Mouse (Mus musculus): ENCODE measurements around the gene Cdk2ap2. TPM values are rescaled to one million over a fixed set of nuclear protein-coding genes. Genes with fewer than 3 reads are reported as not detected.
"Not testable (repeated sequence)": the region's sequence is repeated elsewhere in the genome, so short reads cannot be mapped to it uniquely, and the experiment has no call there.

Gene Cdk2ap2
- total and polyA plus RNA-seq, 2 experiments from 2014 or later = 46.8 to 67.3 TPM

DNA sequence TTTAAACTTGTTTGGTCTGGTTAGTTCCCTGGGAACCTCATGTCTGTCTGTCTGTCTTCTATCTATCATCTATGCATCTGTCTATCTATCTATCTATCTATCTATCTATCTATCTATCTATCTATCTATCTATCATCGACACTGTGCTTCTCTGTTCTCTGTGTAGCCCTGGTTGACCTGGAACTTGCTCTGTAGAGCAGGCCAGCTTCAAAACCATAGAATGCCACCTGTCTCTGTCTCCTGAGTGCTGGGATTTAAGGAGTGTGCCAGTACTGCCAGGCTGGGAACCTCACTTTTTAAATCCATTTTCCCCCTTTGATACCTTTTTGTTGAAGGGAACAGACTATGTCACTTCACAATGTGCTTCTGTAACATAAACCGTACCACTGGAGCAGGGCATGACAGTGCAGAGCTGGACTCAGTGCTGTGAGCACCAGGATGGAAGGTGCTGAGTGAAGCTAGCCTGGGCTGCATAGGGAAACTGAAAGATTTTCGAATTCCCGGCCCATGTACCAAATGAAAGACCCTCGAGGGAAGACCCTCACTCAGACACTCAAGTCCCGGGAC, 36.0 kb upstream of the Cdk2ap2 start:
- DNase-seq (ENCODE audit: low spot score) = no peak

GRCm38 (mm10) chr19:4063357-4063756, 33.6 kb upstream of the Cdk2ap2 start:
- H3K4me1 ChIP-seq (ENCODE audit: control insufficient read depth, insufficient read depth); H3K9me3 ChIP-seq (replicated peaks; ENCODE audit: control insufficient read depth, low read length); H3K9ac ChIP-seq (replicated peaks; ENCODE audit: low read depth, low read length); H3K36me3 ChIP-seq (replicated peaks; ENCODE audit: control insufficient read depth, insufficient read depth, low read length); DNase-seq (ENCODE audit: low spot score); ATAC-seq (ENCODE audit: insufficient read depth, low read depth); H3K4me3 ChIP-seq (ENCODE audit: low read depth, low read length); H3K4me2 ChIP-seq (ENCODE audit: low read depth, low read length); H3K27me3 ChIP-seq (ENCODE audit: control insufficient read depth, insufficient read depth, low read length): not testable (repeated sequence)
- peak overlapping the region; percentile 55; the same call in 1 of the 2 replicates for H3K27ac ChIP-seq (ENCODE audit: low read depth)
- WGBS = 48% methylated on average over 2 of the region's 4 CpGs

More for the DNA sequence above, 36.0 kb upstream of the Cdk2ap2 start:
- Histone ChIP-seq H3K4me1 (ENCODE audit: control insufficient read depth, insufficient read depth) (no peaks in the 10 kb centered on the region), H3K36me3 (replicated peaks; ENCODE audit: control insufficient read depth, insufficient read depth, low read length) (no peaks in the 10 kb centered on the region), H3K27me3 (ENCODE audit: control insufficient read depth, insufficient read depth, low read length) (no peaks in the 10 kb centered on the region), H3K9ac (replicated peaks; ENCODE audit: low read depth, low read length) (no peak overlapping the region), H3K4me2 (ENCODE audit: low read depth, low read length) (no peak overlapping the region), H3K27ac (ENCODE audit: low read depth) (no peak overlapping the region), H3K9me3 (replicated peaks; ENCODE audit: control insufficient read depth, low read length) (no peaks in the 10 kb centered on the region), H3K4me3 (ENCODE audit: low read depth, low read length) (no peak overlapping the region)
- ATAC-seq (ENCODE audit: insufficient read depth, low read depth) = no peak
- no peak for TF ChIP-seq EP300 (IDR thresholded peaks at IDR 0.05; ENCODE audit: low read depth)
- TF ChIP-seq CTCF (IDR thresholded peaks at IDR 0.05; ENCODE audit: low read depth) = no peak
- 81% methylated on average over 5 of the region's 6 CpGs for WGBS

DNA sequence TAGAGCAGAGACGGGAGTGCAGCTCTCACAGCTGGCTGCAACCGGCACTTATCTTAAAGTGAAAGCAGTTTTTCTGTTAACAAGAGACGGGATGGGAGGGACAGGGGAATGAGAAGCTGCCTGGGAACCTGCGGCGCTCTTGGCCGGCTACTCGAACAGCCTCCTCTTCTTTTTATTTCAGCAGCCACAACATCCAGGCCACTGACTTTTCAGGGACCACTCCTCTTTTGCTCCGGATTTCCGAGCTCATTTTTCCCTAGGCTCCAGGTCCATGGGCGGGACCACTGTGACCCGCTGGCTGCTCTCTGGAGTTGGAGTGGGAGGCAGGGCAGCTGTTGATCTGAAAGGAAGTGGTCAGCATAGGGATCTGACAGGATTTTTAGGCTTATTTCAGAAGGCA, 32.5 kb upstream of the Cdk2ap2 start:
- not testable (repeated sequence) for H3K4me1 ChIP-seq (ENCODE audit: control insufficient read depth, insufficient read depth); H3K9ac ChIP-seq (replicated peaks; ENCODE audit: low read depth, low read length); DNase-seq (ENCODE audit: low spot score); H3K9me3 ChIP-seq (replicated peaks; ENCODE audit: control insufficient read depth, low read length); H3K36me3 ChIP-seq (replicated peaks; ENCODE audit: control insufficient read depth, insufficient read depth, low read length); H3K27me3 ChIP-seq (ENCODE audit: control insufficient read depth, insufficient read depth, low read length); ATAC-seq (ENCODE audit: insufficient read depth, low read depth)
- H3K4me2 ChIP-seq (ENCODE audit: low read depth, low read length) = 0 out of 2 replicates have a peak overlapping the region, but pooled peaks have one; percentile 27
- 0% methylated on average over 1 of the region's 11 CpGs for WGBS
- peak overlapping the region; percentile 62; the same call in 1 of the 2 replicates for H3K27ac ChIP-seq (ENCODE audit: low read depth)
- H3K4me3 ChIP-seq (ENCODE audit: low read depth, low read length) = peak overlapping the region; percentile 19; the same call in 1 of the 2 replicates

GRCm38 (mm10) chr19:4066280-4066679, 30.7 kb upstream of the Cdk2ap2 start:
- Histone ChIP-seq H3K9ac (replicated peaks; ENCODE audit: low read depth, low read length) (no peak overlapping the region), H3K4me2 (ENCODE audit: low read depth, low read length) (no peak overlapping the region), H3K4me1 (ENCODE audit: control insufficient read depth, insufficient read depth) (no peaks in the 10 kb centered on the region), H3K36me3 (replicated peaks; ENCODE audit: control insufficient read depth, insufficient read depth, low read length) (no peaks in the 10 kb centered on the region), H3K9me3 (replicated peaks; ENCODE audit: control insufficient read depth, low read length) (no peaks in the 10 kb centered on the region), H3K4me3 (ENCODE audit: low read depth, low read length) (no peak overlapping the region), H3K27ac (ENCODE audit: low read depth) (no peak overlapping the region), H3K27me3 (ENCODE audit: control insufficient read depth, insufficient read depth, low read length) (no peaks in the 10 kb centered on the region)
- ATAC-seq (ENCODE audit: insufficient read depth, low read depth) (no peak), DNase-seq (ENCODE audit: low spot score) (no peak)
- TF ChIP-seq EP300 (IDR thresholded peaks at IDR 0.05; ENCODE audit: low read depth) (no peak), CTCF (IDR thresholded peaks at IDR 0.05; ENCODE audit: low read depth) (no peak)
- 76% methylated on average over 6 of the region's 6 CpGs for WGBS

- Histone ChIP-seq H3K27ac (ENCODE audit: low read depth) (no peak overlapping the region), H3K4me3 (ENCODE audit: low read depth, low read length) (no peak overlapping the region), H3K4me1 (ENCODE audit: control insufficient read depth, insufficient read depth) (no peaks in the 10 kb centered on the region), H3K4me2 (ENCODE audit: low read depth, low read length) (no peak overlapping the region), H3K36me3 (replicated peaks; ENCODE audit: control insufficient read depth, insufficient read depth, low read length) (no peaks in the 10 kb centered on the region), H3K9ac (replicated peaks; ENCODE audit: low read depth, low read length) (no peak overlapping the region), H3K9me3 (replicated peaks; ENCODE audit: control insufficient read depth, low read length) (no peaks in the 10 kb centered on the region), H3K27me3 (ENCODE audit: control insufficient read depth, insufficient read depth, low read length) (no peaks in the 10 kb centered on the region)
- no peak for ATAC-seq (ENCODE audit: insufficient read depth, low read depth)
- no peak for TF ChIP-seq EP300 (IDR thresholded peaks at IDR 0.05; ENCODE audit: low read depth)
- TF ChIP-seq CTCF (IDR thresholded peaks at IDR 0.05; ENCODE audit: low read depth) = no peak
- no peak for DNase-seq (ENCODE audit: low spot score)
Observed at GRCm38 (mm10) chr19:4066877-4067276, 30.1 kb upstream of the Cdk2ap2 start.

DNA sequence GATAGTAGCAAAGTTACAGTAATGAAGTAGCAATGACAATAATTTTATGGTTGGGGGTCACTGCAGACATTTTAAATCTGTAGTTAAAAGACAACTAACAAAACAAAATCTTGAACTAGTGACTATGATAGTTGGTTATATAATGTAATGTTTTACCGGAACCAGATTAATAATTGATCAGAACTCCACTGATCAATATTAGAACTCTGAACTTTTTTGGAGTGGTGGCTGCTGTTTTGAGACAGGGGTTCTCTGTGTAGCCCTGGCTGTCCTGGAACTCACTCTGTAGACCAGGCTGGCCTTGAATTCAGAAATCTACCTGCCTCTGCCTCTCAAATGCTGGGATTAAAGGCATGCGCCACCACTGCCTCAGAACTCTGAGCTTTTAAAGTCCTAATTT, 28.7 kb upstream of the Cdk2ap2 start:
- not testable (repeated sequence) for ATAC-seq (ENCODE audit: insufficient read depth, low read depth); H3K36me3 ChIP-seq (replicated peaks; ENCODE audit: control insufficient read depth, insufficient read depth, low read length); H3K27me3 ChIP-seq (ENCODE audit: control insufficient read depth, insufficient read depth, low read length); H3K9me3 ChIP-seq (replicated peaks; ENCODE audit: control insufficient read depth, low read length); H3K9ac ChIP-seq (replicated peaks; ENCODE audit: low read depth, low read length); H3K27ac ChIP-seq (ENCODE audit: low read depth); H3K4me3 ChIP-seq (ENCODE audit: low read depth, low read length); DNase-seq (ENCODE audit: low spot score); H3K4me2 ChIP-seq (ENCODE audit: low read depth, low read length); H3K4me1 ChIP-seq (ENCODE audit: control insufficient read depth, insufficient read depth)
- 93% methylated on average over 2 of the region's 2 CpGs for WGBS

Data from heart, postnatal 0 days (tissue).